Mouse (Mus musculus) midbrain, embryonic 14.5 days (tissue): ENCODE results near the gene Enah. TPM values are rescaled to one million over a fixed set of nuclear protein-coding genes. Genes with fewer than 3 reads are reported as not detected.

Experiments
- ATAC-seq: fragments of 200-750 bp; cut with Nextera tagmentation; 2 replicates; pipeline ENCODE4 v1.8.0; 2017; ENCODE audit warnings: moderate number of reproducible peaks, moderate library complexity; ENCODE audit not compliant: low FRiP score, low TSS enrichment
- DNase-seq: peaks from one replicate; pipeline ENCODE4 v3.0.0-alpha.2; 2015
- H3K27ac ChIP-seq: fragments of 300-500 bp; sonication (generic); replicated peaks from 2 replicates; pipeline ENCODE4 v1.5.1; 2014; ENCODE audit warnings: mild to moderate bottlenecking, low read depth, low read length, moderate library complexity
- H3K27me3 ChIP-seq: fragments of 300-500 bp; sonication (generic); 2 replicates; pipeline ENCODE4 v1.6.1; 2014; ENCODE audit warnings: low read length, control low read depth, mixed read lengths; ENCODE audit not compliant: control insufficient read depth, insufficient read depth
- H3K36me3 ChIP-seq: fragments of 300-500 bp; sonication (generic); 2 replicates; pipeline ENCODE4 v1.6.1; 2014; ENCODE audit warnings: low read length, control low read depth; ENCODE audit not compliant: control insufficient read depth, insufficient read depth
- H3K4me1 ChIP-seq: fragments of 300-500 bp; sonication (generic); 2 replicates; pipeline ENCODE4 v1.6.1; 2014; ENCODE audit warnings: mild to moderate bottlenecking, antibody characterized with exemption, low read length, control low read depth; ENCODE audit not compliant: control insufficient read depth, insufficient read depth
- H3K4me2 ChIP-seq: fragments of 300-500 bp; sonication (generic); 2 replicates; pipeline ENCODE4 v1.6.1; 2014; ENCODE audit warnings: mild to moderate bottlenecking, low read length, moderate library complexity
- H3K4me3 ChIP-seq: fragments of 300-500 bp; sonication (generic); replicated peaks from 2 replicates; pipeline ENCODE4 v1.5.1; 2014; ENCODE audit warnings: low read depth, low read length
- H3K9ac ChIP-seq: fragments of 300-500 bp; sonication (generic); replicated peaks from 2 replicates; pipeline ENCODE4 v1.6.1; 2014; ENCODE audit warnings: mild to moderate bottlenecking, low read length, moderate library complexity
- H3K9me3 ChIP-seq: fragments of 300-500 bp; sonication (generic); 2 replicates; pipeline ENCODE4 v1.6.1; 2016; ENCODE audit warnings: low read length, control low read depth, mixed read lengths; ENCODE audit not compliant: control insufficient read depth
- WGBS: fragments of 180-500 bp; shearing (Covaris S2); extraction: QIAGEN DNeasy Blood & Tissue Kit; methylation state at CpG from one replicate; pipeline ENCODE4 v1.1.7; 2014; 5-methylcytosine and 5-hydroxymethylcytosine counted together
- polyA plus RNA-seq: library from polyadenylated mRNA; unstranded; fragments of >200 nt; fragmentation: Nextera tagmentation; extraction: Ambion mirVana; gene quantifications from 2 replicates; pipeline ENCODE4 v1.2.1, GENCODE M21; 2014

Enah gene
- polyA plus RNA-seq, 1 experiment from 2014 or later = 42.9 TPM

DNA sequence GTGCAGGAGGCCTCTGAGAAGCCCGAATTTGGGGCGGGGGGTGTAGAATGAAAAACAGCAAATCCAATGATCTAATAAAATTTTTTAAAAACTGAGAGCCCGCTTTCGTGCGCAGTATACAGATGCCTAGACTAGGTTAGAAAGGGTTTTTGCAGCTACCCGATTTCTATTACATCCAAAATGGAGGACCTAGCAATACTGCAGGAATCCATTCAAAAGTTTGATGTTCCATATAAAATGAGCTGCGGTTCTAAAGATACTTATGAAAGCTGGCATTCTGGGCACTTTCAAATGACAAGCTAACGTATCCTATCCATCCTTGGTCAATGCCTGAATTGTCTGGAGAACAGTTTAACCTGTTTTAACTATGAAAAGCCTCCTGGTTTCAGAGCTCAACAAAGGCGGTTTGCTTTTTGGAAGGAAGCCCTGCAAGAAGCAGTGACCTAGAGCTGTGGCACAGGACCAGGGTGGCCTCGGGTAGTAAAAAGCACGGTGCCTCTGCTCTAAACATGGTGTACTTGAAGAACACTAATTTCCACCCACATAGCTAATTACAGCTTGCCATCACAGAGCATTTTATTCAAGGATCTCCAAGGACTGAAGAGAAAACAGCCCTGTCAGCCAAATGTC, 1.2 kb upstream of the Enah start:
- Histone ChIP-seq H3K9me3 (no peaks in the 10 kb centered on the region), H3K4me3 (peak overlapping the region; percentile 88), H3K4me1 (peaks cover 18% of the 10 kb centered on the region), H3K9ac (peak overlapping the region; percentile 97), H3K36me3 (no peaks in the 10 kb centered on the region), H3K27ac (peak overlapping the region; percentile 99), H3K4me2 (peak overlapping the region; percentile 71), H3K27me3 (no peaks in the 10 kb centered on the region)
- no peak for DNase-seq
- WGBS = 15% methylated on average over 11 of the region's 11 CpGs
- no peak; the same call in 1 of the 2 replicates for ATAC-seq

DNA sequence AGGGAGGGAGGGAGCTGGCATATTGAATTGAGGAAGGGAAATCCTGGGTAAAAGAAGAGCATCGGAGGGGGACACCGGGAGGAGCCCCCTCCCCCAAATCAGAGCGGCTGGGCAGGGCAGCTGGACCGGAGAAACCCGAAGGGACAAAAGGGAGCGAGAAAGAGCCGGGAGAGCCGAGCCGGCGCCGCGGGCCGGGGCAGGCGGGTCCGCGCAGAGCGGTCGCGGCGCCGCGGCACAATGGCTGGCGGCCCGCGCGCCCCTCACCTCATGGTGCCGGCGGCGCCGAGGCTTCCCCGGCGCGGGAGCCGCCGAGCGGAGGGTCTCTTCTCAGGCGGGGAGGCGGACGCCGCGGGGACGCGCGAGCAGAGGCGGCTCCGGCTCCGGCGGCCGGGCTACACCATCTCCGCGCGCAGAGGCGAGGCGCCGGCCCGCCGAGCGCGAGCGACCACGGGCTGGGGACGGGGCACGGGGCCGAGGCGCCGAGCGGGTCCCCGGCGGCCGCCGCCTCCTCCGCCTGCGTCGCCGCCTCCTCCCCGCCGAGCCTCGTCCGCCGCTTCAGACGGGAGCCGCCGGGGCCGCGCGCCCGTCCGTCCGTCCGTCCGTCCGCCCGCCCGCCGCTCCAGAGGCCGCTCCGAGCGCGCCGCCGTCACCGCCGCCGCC, 394 bp downstream of the Enah start:
- Histone ChIP-seq H3K27me3 (no peaks in the 10 kb centered on the region), H3K9ac (peak overlapping the region; percentile 97), H3K36me3 (0 out of 2 replicates have a peak, but pooled peaks cover 1% of the 10 kb centered on the region), H3K4me2 (peak overlapping the region; percentile 71), H3K9me3 (no peaks in the 10 kb centered on the region), H3K27ac (peak overlapping the region; percentile 99), H3K4me1 (peaks cover 27% of the 10 kb centered on the region), H3K4me3 (peak overlapping the region; percentile 88)
- ATAC-seq (peak; percentile 69), DNase-seq (peak; percentile 79)
- under 1% methylated on average over 82 of the region's 104 CpGs for WGBS

DNA sequence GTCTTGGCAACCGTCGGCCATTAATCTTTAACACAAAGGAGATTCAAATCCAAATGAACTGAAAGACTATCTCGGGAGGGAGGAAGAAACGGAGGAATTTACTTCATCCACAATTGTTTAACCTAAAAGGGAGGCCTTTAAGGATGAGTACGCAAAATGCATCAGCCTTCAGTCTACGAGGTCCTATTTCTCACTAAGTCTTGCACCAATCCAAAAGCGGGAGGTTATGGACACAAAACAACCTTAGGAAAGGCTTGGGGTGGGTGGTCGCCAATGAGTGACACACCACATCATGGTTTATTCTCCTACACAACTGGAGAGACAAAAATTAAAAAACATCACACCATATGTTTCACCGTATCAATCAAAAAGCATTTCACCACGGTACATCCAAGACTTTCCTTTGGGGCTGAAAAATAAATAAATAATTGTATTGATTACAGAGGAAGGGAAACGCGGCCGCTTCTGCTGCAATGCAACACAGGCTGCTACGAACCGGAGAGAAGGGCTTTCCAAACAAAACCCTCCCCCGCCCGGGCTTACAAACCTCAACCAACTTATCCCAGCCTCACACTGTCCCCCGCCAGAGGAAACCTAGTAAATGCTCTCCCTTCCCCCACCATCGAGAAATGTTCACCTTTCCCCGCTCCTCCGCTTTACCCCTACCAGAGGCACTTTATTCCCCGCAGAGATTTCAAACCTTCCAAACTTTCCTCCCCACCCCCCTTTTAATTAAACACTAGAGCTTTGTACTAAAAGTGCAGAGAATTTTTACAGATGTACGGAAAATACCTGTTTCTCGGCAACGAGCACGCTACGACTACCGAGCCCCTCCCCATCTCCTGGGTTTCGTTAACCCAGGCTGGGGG, 1.2 kb downstream of the Enah start:
- Histone ChIP-seq H3K9ac (peak overlapping the region; percentile 97), H3K27me3 (no peaks in the 10 kb centered on the region), H3K4me2 (peak overlapping the region; percentile 71), H3K36me3 (0 out of 2 replicates have a peak, but pooled peaks cover 4% of the 10 kb centered on the region), H3K27ac (peak overlapping the region; percentile 99), H3K9me3 (no peaks in the 10 kb centered on the region), H3K4me1 (peaks cover 29% of the 10 kb centered on the region), H3K4me3 (peak overlapping the region; percentile 88)
- ATAC-seq (peak; percentile 22; the same call in 1 of the 2 replicates), DNase-seq (peak; percentile 82)
- under 1% methylated on average over 29 of the region's 29 CpGs for WGBS

- Histone ChIP-seq H3K27me3 (no peaks in the 10 kb centered on the region), H3K36me3 (0 out of 2 replicates have a peak, but pooled peaks cover 2% of the 10 kb centered on the region), H3K27ac (no peak overlapping the region), H3K9me3 (no peaks in the 10 kb centered on the region), H3K9ac (no peak overlapping the region), H3K4me1 (no peaks in the 10 kb centered on the region), H3K4me3 (no peak overlapping the region), H3K4me2 (no peak overlapping the region)
- DNase-seq (no peak), ATAC-seq (no peak)
- WGBS = 81% methylated on average over 1 of the region's 1 CpGs
These were observed 14.0 kb downstream of the Enah start for GRCm38 (mm10) chr1:182005831-182006230.

DNA sequence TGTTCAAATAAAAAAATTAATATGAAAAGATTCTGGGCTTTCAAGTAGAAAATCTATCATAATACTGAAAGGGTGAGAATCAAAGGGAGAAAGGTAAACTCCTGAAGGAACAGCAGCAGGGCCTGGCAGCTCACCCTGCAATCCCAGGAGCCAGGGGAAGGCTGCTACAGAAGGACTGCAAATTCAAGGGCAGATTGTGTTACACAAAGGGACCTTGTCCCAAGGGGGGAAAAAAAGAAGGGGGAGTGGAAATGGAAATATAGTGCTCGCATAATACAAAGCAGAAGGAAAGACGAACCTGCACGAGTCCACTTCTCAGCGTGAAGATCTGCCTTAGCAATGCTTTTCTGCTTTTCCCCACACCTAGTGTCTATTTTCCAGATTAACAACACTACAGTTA, 21.1 kb downstream of the Enah start:
- no peak for ATAC-seq
- no peaks in the 10 kb centered on the region for H3K36me3 ChIP-seq
- DNase-seq = peak; percentile 36
- no peak overlapping the region for H3K4me2 ChIP-seq
- H3K27ac ChIP-seq = no peak overlapping the region
- H3K9ac ChIP-seq = no peak overlapping the region
- H3K27me3 ChIP-seq = no peaks in the 10 kb centered on the region
- no peaks in the 10 kb centered on the region for H3K9me3 ChIP-seq
- 27% methylated on average over 4 of the region's 4 CpGs for WGBS
- peaks cover 17% of the 10 kb centered on the region for H3K4me1 ChIP-seq
- H3K4me3 ChIP-seq = no peak overlapping the region

- 82% methylated on average over 3 of the region's 3 CpGs for WGBS
- DNase-seq = no peak
- no peak overlapping the region for H3K9ac ChIP-seq
- H3K4me1 ChIP-seq = peaks cover 17% of the 10 kb centered on the region
- H3K36me3 ChIP-seq = no peaks in the 10 kb centered on the region
- no peaks in the 10 kb centered on the region for H3K9me3 ChIP-seq
- ATAC-seq = no peak
- no peak overlapping the region for H3K4me3 ChIP-seq
- no peaks in the 10 kb centered on the region for H3K27me3 ChIP-seq
- no peak overlapping the region for H3K27ac ChIP-seq
- no peak overlapping the region for H3K4me2 ChIP-seq
These were observed 22.0 kb downstream of the Enah start for GRCm38 (mm10) chr1:181997791-181998190.

- Histone ChIP-seq H3K4me1 (peaks cover 10% of the 10 kb centered on the region; the same call in 1 of the 2 replicates), H3K4me3 (no peak overlapping the region), H3K4me2 (no peak overlapping the region), H3K27ac (no peak overlapping the region), H3K36me3 (no peaks in the 10 kb centered on the region), H3K9me3 (no peaks in the 10 kb centered on the region), H3K27me3 (no peaks in the 10 kb centered on the region), H3K9ac (no peak overlapping the region)
- DNase-seq (no peak), ATAC-seq (no peak)
- WGBS = 65% methylated on average over 5 of the region's 5 CpGs
These were observed 26.2 kb downstream of the Enah start for GRCm38 (mm10) chr1:181993597-181993996.

- ATAC-seq = no peak
- H3K4me1 ChIP-seq = 0 out of 2 replicates have a peak, but pooled peaks cover 6% of the 10 kb centered on the region
- no peak for DNase-seq
- no peaks in the 10 kb centered on the region for H3K36me3 ChIP-seq
- H3K27me3 ChIP-seq = no peaks in the 10 kb centered on the region
- no peak overlapping the region for H3K9ac ChIP-seq
- no peaks in the 10 kb centered on the region for H3K9me3 ChIP-seq
- H3K4me3 ChIP-seq = no peak overlapping the region
- 82% methylated on average over 2 of the region's 2 CpGs for WGBS
- no peak overlapping the region for H3K27ac ChIP-seq
- no peak overlapping the region for H3K4me2 ChIP-seq
These were observed 31.4 kb downstream of the Enah start for GRCm38 (mm10) chr1:181988367-181988766.
